Mouse (Mus musculus): ENCODE data around the gene Haspin. TPM values are rescaled to one million over a fixed set of nuclear protein-coding genes. Genes with fewer than 3 reads are reported as not detected.

The Haspin gene
- polyA plus RNA-seq, 1 experiment from 2014 or later, result 24.2 TPM

- peak overlapping the region; percentile 44; the same call in 1 of the 2 replicates for H3K27ac ChIP-seq (ENCODE audit: low read depth, low read length)
- no peaks in the 10 kb centered on the region for H3K27me3 ChIP-seq (replicated peaks; ENCODE audit: control insufficient read depth, insufficient read depth, low read length)
- H3K36me3 ChIP-seq (ENCODE audit: control insufficient read depth, insufficient read depth, low read length), result peaks cover 9% of the 10 kb centered on the region; the same call in 1 of the 2 replicates
- peak overlapping the region; percentile 97 for H3K9ac ChIP-seq (ENCODE audit: low read depth, low read length)
- no peak for ATAC-seq (replicated peaks; ENCODE audit: low FRiP score)
- H3K4me3 ChIP-seq (ENCODE audit: low read depth, low read length), result peak overlapping the region; percentile 96
- peak overlapping the region; percentile 77 for H3K4me2 ChIP-seq
- peaks cover 19% of the 10 kb centered on the region for H3K4me1 ChIP-seq (replicated peaks; ENCODE audit: control insufficient read depth, insufficient read depth, low read length)
- WGBS, result 37% methylated on average over 8 of the region's 8 CpGs
- H3K9me3 ChIP-seq (ENCODE audit: control insufficient read depth, low read length), result no peaks in the 10 kb centered on the region
- DNase-seq (ENCODE audit: low spot score), result no peak
Observed at GRCm38 (mm10) chr11:73175612-73176011, 37.5 kb upstream of the Haspin start.

- peaks cover 11% of the 10 kb centered on the region; the same call in 1 of the 2 replicates for H3K4me1 ChIP-seq (replicated peaks; ENCODE audit: control insufficient read depth, insufficient read depth, low read length)
- no peak overlapping the region for H3K4me3 ChIP-seq (ENCODE audit: low read depth, low read length)
- no peak for ATAC-seq (replicated peaks; ENCODE audit: low FRiP score)
- no peaks in the 10 kb centered on the region for H3K9me3 ChIP-seq (ENCODE audit: control insufficient read depth, low read length)
- H3K27ac ChIP-seq (ENCODE audit: low read depth, low read length), result no peak overlapping the region
- no peak overlapping the region for H3K4me2 ChIP-seq
- H3K9ac ChIP-seq (ENCODE audit: low read depth, low read length), result no peak overlapping the region
- peaks cover 9% of the 10 kb centered on the region; the same call in 1 of the 2 replicates for H3K36me3 ChIP-seq (ENCODE audit: control insufficient read depth, insufficient read depth, low read length)
- no peak for DNase-seq (ENCODE audit: low spot score)
- 75% methylated on average over 5 of the region's 5 CpGs for WGBS
- H3K27me3 ChIP-seq (replicated peaks; ENCODE audit: control insufficient read depth, insufficient read depth, low read length), result no peaks in the 10 kb centered on the region
Observed at GRCm38 (mm10) chr11:73172186-73172585, 34.1 kb upstream of the Haspin start.

GRCm38 (mm10) chr11:73169231-73169630, 31.1 kb upstream of the Haspin start:
- WGBS, result 56% methylated on average over 4 of the region's 4 CpGs
- no peaks in the 10 kb centered on the region; the same call in 1 of the 2 replicates for H3K4me1 ChIP-seq (replicated peaks; ENCODE audit: control insufficient read depth, insufficient read depth, low read length)
- H3K4me3 ChIP-seq (ENCODE audit: low read depth, low read length), result no peak overlapping the region
- no peak overlapping the region for H3K4me2 ChIP-seq
- peaks cover 6% of the 10 kb centered on the region; the same call in 1 of the 2 replicates for H3K36me3 ChIP-seq (ENCODE audit: control insufficient read depth, insufficient read depth, low read length)
- peak; percentile 56 for DNase-seq (ENCODE audit: low spot score)
- no peak overlapping the region for H3K9ac ChIP-seq (ENCODE audit: low read depth, low read length)
- no peak overlapping the region for H3K27ac ChIP-seq (ENCODE audit: low read depth, low read length)
- no peaks in the 10 kb centered on the region for H3K9me3 ChIP-seq (ENCODE audit: control insufficient read depth, low read length)
- no peaks in the 10 kb centered on the region for H3K27me3 ChIP-seq (replicated peaks; ENCODE audit: control insufficient read depth, insufficient read depth, low read length)
- peak; percentile 48; the same call in 1 of the 2 replicates for ATAC-seq (replicated peaks; ENCODE audit: low FRiP score)

GRCm38 (mm10) chr11:73168576-73168975, 30.5 kb upstream of the Haspin start:
- no peaks in the 10 kb centered on the region for H3K9me3 ChIP-seq (ENCODE audit: control insufficient read depth, low read length)
- no peaks in the 10 kb centered on the region for H3K27me3 ChIP-seq (replicated peaks; ENCODE audit: control insufficient read depth, insufficient read depth, low read length)
- peaks cover 3% of the 10 kb centered on the region; the same call in 1 of the 2 replicates for H3K36me3 ChIP-seq (ENCODE audit: control insufficient read depth, insufficient read depth, low read length)
- H3K27ac ChIP-seq (ENCODE audit: low read depth, low read length), result no peak overlapping the region
- no peak overlapping the region for H3K4me2 ChIP-seq
- DNase-seq (ENCODE audit: low spot score) (no peak), ATAC-seq (replicated peaks; ENCODE audit: low FRiP score) (no peak)
- no peak overlapping the region for H3K4me3 ChIP-seq (ENCODE audit: low read depth, low read length)
- 82% methylated on average over 6 of the region's 6 CpGs for WGBS
- H3K9ac ChIP-seq (ENCODE audit: low read depth, low read length), result no peak overlapping the region
- no peaks in the 10 kb centered on the region; the same call in 1 of the 2 replicates for H3K4me1 ChIP-seq (replicated peaks; ENCODE audit: control insufficient read depth, insufficient read depth, low read length)

GRCm38 (mm10) chr11:73168071-73168470, 30.0 kb upstream of the Haspin start:
- no peaks in the 10 kb centered on the region; the same call in 1 of the 2 replicates for H3K4me1 ChIP-seq (replicated peaks; ENCODE audit: control insufficient read depth, insufficient read depth, low read length)
- H3K27me3 ChIP-seq (replicated peaks; ENCODE audit: control insufficient read depth, insufficient read depth, low read length), result no peaks in the 10 kb centered on the region
- ATAC-seq (replicated peaks; ENCODE audit: low FRiP score) (no peak), DNase-seq (ENCODE audit: low spot score) (no peak)
- H3K4me3 ChIP-seq (ENCODE audit: low read depth, low read length), result no peak overlapping the region
- no peaks in the 10 kb centered on the region for H3K9me3 ChIP-seq (ENCODE audit: control insufficient read depth, low read length)
- WGBS, result 80% methylated on average over 8 of the region's 8 CpGs
- no peak overlapping the region for H3K4me2 ChIP-seq
- no peak overlapping the region for H3K27ac ChIP-seq (ENCODE audit: low read depth, low read length)
- H3K9ac ChIP-seq (ENCODE audit: low read depth, low read length), result no peak overlapping the region
- H3K36me3 ChIP-seq (ENCODE audit: control insufficient read depth, insufficient read depth, low read length), result peaks cover 3% of the 10 kb centered on the region; the same call in 1 of the 2 replicates

GRCm38 (mm10) chr11:73162284-73162683, 24.2 kb upstream of the Haspin start:
- no peak for ATAC-seq (replicated peaks; ENCODE audit: low FRiP score)

GRCm38 (mm10) chr11:73161616-73162015, 23.5 kb upstream of the Haspin start:
- Histone ChIP-seq H3K36me3 (ENCODE audit: control insufficient read depth, insufficient read depth, low read length) (no peaks in the 10 kb centered on the region), H3K4me3 (ENCODE audit: low read depth, low read length) (no peak overlapping the region), H3K9ac (ENCODE audit: low read depth, low read length) (no peak overlapping the region), H3K4me1 (replicated peaks; ENCODE audit: control insufficient read depth, insufficient read depth, low read length) (no peaks in the 10 kb centered on the region), H3K4me2 (no peak overlapping the region), H3K9me3 (ENCODE audit: control insufficient read depth, low read length) (no peaks in the 10 kb centered on the region), H3K27ac (ENCODE audit: low read depth, low read length) (no peak overlapping the region), H3K27me3 (replicated peaks; ENCODE audit: control insufficient read depth, insufficient read depth, low read length) (peaks cover 28% of the 10 kb centered on the region)
- no peak for DNase-seq (ENCODE audit: low spot score)
- 78% methylated on average over 4 of the region's 4 CpGs for WGBS
- ATAC-seq (replicated peaks; ENCODE audit: low FRiP score), result no peak

More at GRCm38 (mm10) chr11:73162284-73162683, 24.2 kb upstream of the Haspin start:
- no peak for DNase-seq (ENCODE audit: low spot score)
- no peak overlapping the region for H3K27ac ChIP-seq (ENCODE audit: low read depth, low read length)
- no peaks in the 10 kb centered on the region for H3K36me3 ChIP-seq (ENCODE audit: control insufficient read depth, insufficient read depth, low read length)
- 41% methylated on average over 5 of the region's 5 CpGs for WGBS
- peaks cover 28% of the 10 kb centered on the region for H3K27me3 ChIP-seq (replicated peaks; ENCODE audit: control insufficient read depth, insufficient read depth, low read length)
- no peaks in the 10 kb centered on the region for H3K9me3 ChIP-seq (ENCODE audit: control insufficient read depth, low read length)
- no peak overlapping the region for H3K4me2 ChIP-seq
- H3K4me3 ChIP-seq (ENCODE audit: low read depth, low read length), result no peak overlapping the region
- no peak overlapping the region for H3K9ac ChIP-seq (ENCODE audit: low read depth, low read length)
- H3K4me1 ChIP-seq (replicated peaks; ENCODE audit: control insufficient read depth, insufficient read depth, low read length), result no peaks in the 10 kb centered on the region

GRCm38 (mm10) chr11:73160811-73161200, 22.7 kb upstream of the Haspin start:
- no peak for DNase-seq (ENCODE audit: low spot score)
- peaks cover 28% of the 10 kb centered on the region for H3K27me3 ChIP-seq (replicated peaks; ENCODE audit: control insufficient read depth, insufficient read depth, low read length)
- no peaks in the 10 kb centered on the region for H3K4me1 ChIP-seq (replicated peaks; ENCODE audit: control insufficient read depth, insufficient read depth, low read length)
- no peaks in the 10 kb centered on the region for H3K36me3 ChIP-seq (ENCODE audit: control insufficient read depth, insufficient read depth, low read length)
- H3K9me3 ChIP-seq (ENCODE audit: control insufficient read depth, low read length), result no peaks in the 10 kb centered on the region
- no peak for ATAC-seq (replicated peaks; ENCODE audit: low FRiP score)
- H3K4me3 ChIP-seq (ENCODE audit: low read depth, low read length), result peak overlapping the region; percentile 48
- no peak overlapping the region for H3K9ac ChIP-seq (ENCODE audit: low read depth, low read length)
- 28% methylated on average over 6 of the region's 6 CpGs for WGBS
- H3K27ac ChIP-seq (ENCODE audit: low read depth, low read length), result no peak overlapping the region
- peak overlapping the region; percentile 73 for H3K4me2 ChIP-seq
